Mouse (Mus musculus): ENCODE data around the gene Plekhm2. TPM values are rescaled to one million over a fixed set of nuclear protein-coding genes. Genes with fewer than 3 reads are reported as not detected.
A peak's percentile ranks its signal among the peaks of the same experiment; 100 is the strongest.

The Plekhm2 gene
- 4.4 and 6.3 TPM in 2 replicates for polyA plus RNA-seq (2015; fragmentation: Nextera tagmentation; extraction: Ambion mirVana)

- Histone ChIP-seq H3K4me3 (replicated peaks; ENCODE audit: low read length) (peak within 1 kb of the TSS; percentile 86), H3K9me3 (replicated peaks; ENCODE audit: control insufficient read depth, low read length) (no peaks in the 10 kb centered on the region), H3K4me2 (ENCODE audit: low read depth, low read length) (peak within 1 kb of the TSS; percentile 93), H3K9ac (ENCODE audit: low read length) (peak within 1 kb of the TSS; percentile 98), H3K27ac (ENCODE audit: low read length) (peak within 1 kb of the TSS; percentile 72), H3K4me1 (ENCODE audit: control insufficient read depth, insufficient read depth, low read length) (peaks cover 9% of the 10 kb centered on the region), H3K27me3 (ENCODE audit: control insufficient read depth, insufficient read depth, low read length) (no peaks in the 10 kb centered on the region), H3K36me3 (ENCODE audit: control insufficient read depth, insufficient read depth, low read length) (0 out of 2 replicates have a peak, but pooled peaks cover 3% of the 10 kb centered on the region)
- no peak for ATAC-seq (ENCODE audit: insufficient read depth, low FRiP score)
- WGBS = 64% methylated on average over 8 of the region's 8 CpGs
Measured at GRCm38 (mm10) chr4:141664799-141665198, at the start of gene Plekhm2. Gene Plekhm2 (minus strand): TSS chr4:141664899.

GRCm38 (mm10) chr4:141713598-141714142 is 49.0 kb upstream of the Plekhm2 start:
- 70% methylated on average over 5 of the region's 5 CpGs for WGBS
- Histone ChIP-seq H3K4me1 (ENCODE audit: control insufficient read depth, insufficient read depth, low read length) (peaks cover 6% of the 10 kb centered on the region; the same call in 1 of the 2 replicates), H3K36me3 (ENCODE audit: control insufficient read depth, insufficient read depth, low read length) (peaks cover 5% of the 10 kb centered on the region; the same call in 1 of the 2 replicates), H3K27me3 (ENCODE audit: control insufficient read depth, insufficient read depth, low read length) (no peaks in the 10 kb centered on the region), H3K27ac (ENCODE audit: low read length) (no peak overlapping the region), H3K4me2 (ENCODE audit: low read depth, low read length) (no peak overlapping the region), H3K4me3 (replicated peaks; ENCODE audit: low read length) (no peak overlapping the region), H3K9me3 (replicated peaks; ENCODE audit: control insufficient read depth, low read length) (no peaks in the 10 kb centered on the region), H3K9ac (ENCODE audit: low read length) (no peak overlapping the region)
- ATAC-seq (ENCODE audit: insufficient read depth, low FRiP score) = no peak

- Histone ChIP-seq H3K4me2 (ENCODE audit: low read depth, low read length) (no peak overlapping the region), H3K9me3 (replicated peaks; ENCODE audit: control insufficient read depth, low read length) (no peaks in the 10 kb centered on the region), H3K9ac (ENCODE audit: low read length) (no peak overlapping the region), H3K27me3 (ENCODE audit: control insufficient read depth, insufficient read depth, low read length) (no peaks in the 10 kb centered on the region), H3K27ac (ENCODE audit: low read length) (no peak overlapping the region), H3K4me3 (replicated peaks; ENCODE audit: low read length) (no peak overlapping the region), H3K36me3 (ENCODE audit: control insufficient read depth, insufficient read depth, low read length) (peaks cover 7% of the 10 kb centered on the region), H3K4me1 (ENCODE audit: control insufficient read depth, insufficient read depth, low read length) (peaks cover 6% of the 10 kb centered on the region; the same call in 1 of the 2 replicates)
- no peak for ATAC-seq (ENCODE audit: insufficient read depth, low FRiP score)
- 88% methylated on average over 1 of the region's 1 CpGs for WGBS
Measured at GRCm38 (mm10) chr4:141711250-141711649, 46.6 kb upstream of the Plekhm2 start.

- H3K27me3 ChIP-seq (ENCODE audit: control insufficient read depth, insufficient read depth, low read length) = no peaks in the 10 kb centered on the region
- no peak overlapping the region for H3K27ac ChIP-seq (ENCODE audit: low read length)
- H3K36me3 ChIP-seq (ENCODE audit: control insufficient read depth, insufficient read depth, low read length) = peaks cover 21% of the 10 kb centered on the region
- no peak overlapping the region for H3K9ac ChIP-seq (ENCODE audit: low read length)
- no peak overlapping the region for H3K4me3 ChIP-seq (replicated peaks; ENCODE audit: low read length)
- no peak for ATAC-seq (ENCODE audit: insufficient read depth, low FRiP score)
- H3K4me1 ChIP-seq (ENCODE audit: control insufficient read depth, insufficient read depth, low read length) = no peaks in the 10 kb centered on the region
- no peaks in the 10 kb centered on the region for H3K9me3 ChIP-seq (replicated peaks; ENCODE audit: control insufficient read depth, low read length)
- H3K4me2 ChIP-seq (ENCODE audit: low read depth, low read length) = no peak overlapping the region
- WGBS = 88% methylated on average over 2 of the region's 2 CpGs
Measured at GRCm38 (mm10) chr4:141708971-141709370, 44.3 kb upstream of the Plekhm2 start.

- Histone ChIP-seq H3K36me3 (ENCODE audit: control insufficient read depth, insufficient read depth, low read length) (peaks cover 23% of the 10 kb centered on the region), H3K4me2 (ENCODE audit: low read depth, low read length) (no peak overlapping the region), H3K27ac (ENCODE audit: low read length) (no peak overlapping the region), H3K9me3 (replicated peaks; ENCODE audit: control insufficient read depth, low read length) (no peaks in the 10 kb centered on the region), H3K4me3 (replicated peaks; ENCODE audit: low read length) (no peak overlapping the region), H3K4me1 (ENCODE audit: control insufficient read depth, insufficient read depth, low read length) (no peaks in the 10 kb centered on the region), H3K9ac (ENCODE audit: low read length) (no peak overlapping the region), H3K27me3 (ENCODE audit: control insufficient read depth, insufficient read depth, low read length) (no peaks in the 10 kb centered on the region)
- 86% methylated on average over 7 of the region's 7 CpGs for WGBS
- no peak for ATAC-seq (ENCODE audit: insufficient read depth, low FRiP score)
Measured at GRCm38 (mm10) chr4:141708005-141708404, 43.3 kb upstream of the Plekhm2 start.

GRCm38 (mm10) chr4:141705331-141705730 is 40.6 kb upstream of the Plekhm2 start:
- ATAC-seq (ENCODE audit: insufficient read depth, low FRiP score) = peak; percentile 64
- Histone ChIP-seq H3K27ac (ENCODE audit: low read length) (no peak overlapping the region), H3K9ac (ENCODE audit: low read length) (no peak overlapping the region), H3K4me3 (replicated peaks; ENCODE audit: low read length) (no peak overlapping the region), H3K9me3 (replicated peaks; ENCODE audit: control insufficient read depth, low read length) (no peaks in the 10 kb centered on the region), H3K4me2 (ENCODE audit: low read depth, low read length) (no peak overlapping the region), H3K27me3 (ENCODE audit: control insufficient read depth, insufficient read depth, low read length) (no peaks in the 10 kb centered on the region), H3K36me3 (ENCODE audit: control insufficient read depth, insufficient read depth, low read length) (peaks cover 34% of the 10 kb centered on the region), H3K4me1 (ENCODE audit: control insufficient read depth, insufficient read depth, low read length) (no peaks in the 10 kb centered on the region)
- WGBS = 75% methylated on average over 4 of the region's 4 CpGs

GRCm38 (mm10) chr4:141704625-141705024 is 39.9 kb upstream of the Plekhm2 start:
- Histone ChIP-seq H3K27me3 (ENCODE audit: control insufficient read depth, insufficient read depth, low read length) (no peaks in the 10 kb centered on the region), H3K4me3 (replicated peaks; ENCODE audit: low read length) (no peak overlapping the region), H3K4me1 (ENCODE audit: control insufficient read depth, insufficient read depth, low read length) (no peaks in the 10 kb centered on the region), H3K9me3 (replicated peaks; ENCODE audit: control insufficient read depth, low read length) (no peaks in the 10 kb centered on the region), H3K4me2 (ENCODE audit: low read depth, low read length) (no peak overlapping the region), H3K27ac (ENCODE audit: low read length) (no peak overlapping the region), H3K36me3 (ENCODE audit: control insufficient read depth, insufficient read depth, low read length) (peaks cover 36% of the 10 kb centered on the region), H3K9ac (ENCODE audit: low read length) (no peak overlapping the region)
- 87% methylated on average over 2 of the region's 2 CpGs for WGBS
- ATAC-seq (ENCODE audit: insufficient read depth, low FRiP score) = no peak

- H3K9me3 ChIP-seq (replicated peaks; ENCODE audit: control insufficient read depth, low read length) = no peaks in the 10 kb centered on the region
- H3K36me3 ChIP-seq (ENCODE audit: control insufficient read depth, insufficient read depth, low read length) = peaks cover 41% of the 10 kb centered on the region
- 92% methylated on average over 8 of the region's 8 CpGs for WGBS
- no peak overlapping the region for H3K9ac ChIP-seq (ENCODE audit: low read length)
- H3K27ac ChIP-seq (ENCODE audit: low read length) = no peak overlapping the region
- no peaks in the 10 kb centered on the region for H3K27me3 ChIP-seq (ENCODE audit: control insufficient read depth, insufficient read depth, low read length)
- ATAC-seq (ENCODE audit: insufficient read depth, low FRiP score) = no peak
- no peak overlapping the region for H3K4me2 ChIP-seq (ENCODE audit: low read depth, low read length)
- no peaks in the 10 kb centered on the region for H3K4me1 ChIP-seq (ENCODE audit: control insufficient read depth, insufficient read depth, low read length)
- no peak overlapping the region for H3K4me3 ChIP-seq (replicated peaks; ENCODE audit: low read length)
Measured at GRCm38 (mm10) chr4:141694719-141695118, 30.0 kb upstream of the Plekhm2 start.

GRCm38 (mm10) chr4:141688505-141688904 is 23.8 kb upstream of the Plekhm2 start:
- no peak for ATAC-seq (ENCODE audit: insufficient read depth, low FRiP score)
- Histone ChIP-seq H3K36me3 (ENCODE audit: control insufficient read depth, insufficient read depth, low read length) (peaks cover 36% of the 10 kb centered on the region), H3K27ac (ENCODE audit: low read length) (no peak overlapping the region)

More at GRCm38 (mm10) chr4:141688505-141688904, 23.8 kb upstream of the Plekhm2 start:
- Histone ChIP-seq H3K9ac (ENCODE audit: low read length) (no peak overlapping the region), H3K27me3 (ENCODE audit: control insufficient read depth, insufficient read depth, low read length) (no peaks in the 10 kb centered on the region), H3K4me1 (ENCODE audit: control insufficient read depth, insufficient read depth, low read length) (0 out of 2 replicates have a peak, but pooled peaks cover 4% of the 10 kb centered on the region), H3K9me3 (replicated peaks; ENCODE audit: control insufficient read depth, low read length) (no peaks in the 10 kb centered on the region), H3K4me3 (replicated peaks; ENCODE audit: low read length) (no peak overlapping the region), H3K4me2 (ENCODE audit: low read depth, low read length) (no peak overlapping the region)
- WGBS = 84% methylated on average over 8 of the region's 8 CpGs

Measured in stomach, embryonic 16.5 days (tissue).